Mouse (Mus musculus) heart, postnatal 36 days (tissue): ENCODE results near the gene Lmbr1l. TPM values are rescaled to one million over a fixed set of nuclear protein-coding genes. Genes with fewer than 3 reads are reported as not detected.
A peak's percentile ranks its signal among the peaks of the same experiment; 100 is the strongest.

ENCODE experiments used
- DNase-seq, 2 experiments: peaks; one replicate each; pipeline ENCODE4 v3.0.0; 2021 to 2022
- intact Hi-C: fragments of 180-260 bp; cut with DNase I; formaldehyde crosslinking; loops from one replicate; pipeline ENCODE4 v1.15.1; 2025
- total RNA-seq, 2 experiments: library from RNA; stranded (reverse); gene quantifications; 2 replicates each; pipeline ENCODE4 v1.2.3; 2021

The Lmbr1l gene
- total RNA-seq, 2 experiments from 2014 or later, result 15.0 TPM

DNA sequence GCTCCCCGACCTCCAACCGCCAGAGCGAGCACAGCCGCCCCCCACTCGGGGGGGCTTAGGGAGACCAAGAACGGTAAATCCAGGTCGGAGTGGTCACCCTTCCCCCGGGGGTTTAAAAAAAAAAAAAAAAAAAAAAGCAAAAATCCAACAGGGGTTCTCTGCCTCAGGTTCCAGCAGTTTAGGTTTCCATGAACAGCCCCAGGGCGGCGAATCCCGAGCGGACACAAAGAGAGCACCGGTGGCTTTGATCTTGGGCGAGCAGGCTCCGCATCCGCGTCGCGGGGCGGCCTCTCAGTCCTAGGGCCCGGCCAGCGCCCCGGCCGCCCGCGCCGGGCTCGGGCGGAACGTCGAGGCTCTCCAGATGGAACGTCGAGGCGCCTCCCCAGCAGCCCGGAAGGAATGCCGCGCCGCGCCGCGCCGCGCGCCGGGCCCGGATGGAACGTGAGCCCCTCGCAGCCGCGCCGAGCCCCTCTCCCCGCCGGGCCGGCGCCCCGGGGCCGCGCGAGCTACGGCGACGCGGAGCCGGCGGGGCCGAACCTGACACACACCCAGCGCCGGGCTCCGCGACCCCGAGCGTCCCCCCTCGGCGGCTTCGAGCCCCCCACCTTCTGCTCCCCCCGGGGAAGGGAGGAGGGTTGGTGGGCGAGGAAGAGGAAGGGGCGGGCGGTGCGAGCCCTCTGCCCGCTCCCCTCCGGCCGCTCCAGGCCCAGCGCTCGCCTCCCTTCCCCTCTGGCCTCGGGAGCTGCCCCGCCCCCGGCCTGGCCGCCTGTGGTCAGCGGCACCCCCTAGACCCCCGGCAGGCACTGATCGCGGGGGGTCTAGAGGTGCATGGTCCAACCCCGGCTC is 46.7 kb downstream of the Lmbr1l start, which contains the start of gene Kmt2d:
TSS of gene Kmt2d (minus strand) at position 135 of the 846 bp plus-strand sequence.
- DNase-seq, result peak in 1 of 2 experiments; percentile 52
- intact Hi-C loops, result no loop called here

DNA sequence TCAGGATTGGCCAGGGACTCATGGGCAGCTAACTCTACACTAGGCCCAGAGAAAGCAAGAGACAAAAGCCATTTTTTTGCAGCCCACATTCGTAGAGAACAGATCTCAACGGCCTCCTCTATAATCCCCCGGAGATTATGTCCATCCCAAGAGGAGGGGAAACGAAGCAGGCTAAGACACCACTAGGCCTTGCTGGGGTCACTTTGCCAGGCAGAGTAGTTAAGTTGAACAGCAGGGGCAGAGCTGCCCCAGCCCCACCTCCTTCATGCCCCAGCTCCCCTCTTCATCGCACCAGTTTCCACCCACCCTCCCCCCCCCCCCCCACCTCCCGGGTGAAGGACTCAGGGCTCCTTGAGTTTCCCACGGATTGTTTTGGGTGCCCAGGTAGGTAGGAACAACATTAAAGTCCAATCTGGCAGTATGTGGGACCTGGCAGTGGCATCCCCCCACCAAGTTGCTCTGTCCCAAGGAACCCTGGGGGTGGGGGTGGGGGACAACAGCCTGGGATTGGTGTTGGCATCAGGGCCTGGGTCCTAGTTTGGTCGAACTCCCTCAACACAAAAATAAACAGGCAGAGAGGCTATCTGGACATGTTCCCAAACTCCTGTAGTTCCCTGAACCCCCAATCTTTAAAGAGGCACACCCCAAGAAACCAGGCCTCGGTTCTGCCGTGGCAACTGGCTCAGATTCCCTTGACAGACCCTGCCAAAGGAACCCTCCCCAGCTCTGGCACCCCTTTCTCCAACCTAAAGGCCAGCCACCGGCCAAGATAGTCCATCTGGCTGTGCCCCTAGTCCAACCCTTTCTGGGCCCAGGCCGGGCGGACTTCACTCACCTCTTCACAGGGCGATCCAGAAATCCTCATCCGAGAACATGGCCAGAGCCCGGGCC is 47.6 kb downstream of the Lmbr1l start:
- peak; percentile 42 to 47 for DNase-seq
- intact Hi-C loops, result loop anchor here (1.0 kb wide), 1 partner anchor 38 kb away; no protein-coding TSS in a partner anchor

DNA sequence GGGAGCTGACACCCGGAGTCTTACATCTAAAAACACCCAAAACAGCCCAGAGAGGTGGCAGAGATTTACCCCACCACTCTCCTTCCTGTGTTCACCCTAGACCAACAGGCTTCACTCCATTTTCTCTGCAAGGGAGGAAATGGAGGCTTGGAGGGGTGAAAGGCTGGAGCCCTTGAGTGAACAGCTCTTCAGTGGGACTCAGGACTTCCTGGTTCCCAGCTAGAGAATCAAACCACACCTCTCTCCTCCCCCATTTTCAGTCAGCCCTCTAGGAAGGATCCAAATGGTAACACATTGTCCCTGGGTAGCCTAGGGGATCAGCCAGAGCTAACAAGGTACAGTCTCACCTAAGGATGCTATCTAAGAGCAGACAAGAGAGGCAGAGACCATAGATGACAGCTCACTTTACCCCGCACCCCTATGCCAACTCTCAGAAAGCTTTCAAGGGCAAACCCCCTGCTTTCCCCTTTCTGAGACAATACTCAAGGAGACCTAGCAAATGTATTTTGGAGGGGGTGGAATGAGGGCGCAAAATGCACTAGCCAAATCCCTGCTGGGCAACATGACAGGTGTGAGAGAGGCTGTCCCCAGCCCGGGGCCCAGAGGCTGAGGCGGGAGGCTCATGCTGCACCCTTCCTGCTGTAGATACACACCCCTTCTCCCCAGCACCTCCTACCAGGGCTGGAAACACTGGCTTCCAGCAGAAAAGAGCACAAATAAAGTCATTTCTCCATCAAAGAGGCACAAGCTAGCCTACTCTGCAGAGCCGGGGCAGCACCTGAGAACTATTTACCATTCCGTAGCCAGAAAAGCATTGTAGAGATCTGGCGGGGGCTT is 48.5 kb downstream of the Lmbr1l start:
- intact Hi-C loops, result loop anchor here (1.0 kb wide), 1 partner anchor 37 kb away; no protein-coding TSS in a partner anchor
- DNase-seq, result no peak

- intact Hi-C loops, result no loop called here
- DNase-seq, result no peak
Observed at GRCm38 (mm10) chr15:98868346-98869063, 49.5 kb downstream of the Lmbr1l start.

DNA sequence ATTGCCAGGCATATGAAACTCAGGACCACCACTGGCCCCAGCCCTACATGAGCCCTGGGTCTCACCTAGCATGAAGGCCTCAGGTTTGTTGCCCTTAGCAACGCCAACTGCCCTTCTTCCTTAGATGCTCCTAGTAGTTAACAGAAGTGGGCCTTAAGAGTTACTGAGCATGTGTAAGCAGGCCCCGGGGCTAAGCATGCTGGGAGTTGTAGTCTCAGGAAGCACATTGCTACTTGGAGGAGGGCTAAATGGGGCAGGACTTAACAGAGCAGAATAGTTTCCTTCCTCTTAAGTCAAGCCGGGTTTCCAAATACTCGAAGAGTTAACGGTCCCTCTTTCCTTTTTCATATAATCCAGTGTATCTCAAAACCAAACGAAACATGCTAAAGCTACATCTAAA is 50.7 kb downstream of the Lmbr1l start:
- DNase-seq, result peak; percentile 50 to 58
- intact Hi-C loops, result no loop called here

- intact Hi-C loops, result no loop called here
- no peak for DNase-seq
Observed at GRCm38 (mm10) chr15:98866501-98866900, 51.5 kb downstream of the Lmbr1l start.

DNA sequence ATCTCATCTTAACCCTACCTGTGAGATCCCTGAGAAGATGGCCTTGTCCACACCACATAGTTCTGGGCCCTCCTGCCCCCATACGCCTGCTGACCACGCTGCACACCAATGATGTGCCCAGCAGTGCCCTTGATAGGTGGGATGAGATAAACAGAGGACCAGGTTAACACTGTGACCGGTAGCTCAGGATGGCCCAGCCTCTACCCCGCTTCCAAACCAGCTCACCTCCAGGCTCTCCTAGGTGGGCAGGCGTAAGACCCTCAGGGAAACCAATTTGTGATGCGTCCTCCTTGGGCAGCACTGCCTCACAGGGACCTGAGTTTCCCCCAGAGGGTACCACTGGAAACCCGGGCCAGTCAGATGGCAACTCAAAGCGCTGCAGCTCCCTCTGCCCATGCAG is 52.3 kb downstream of the Lmbr1l start:
- intact Hi-C loops, result no loop called here
- DNase-seq, result no peak

DNA sequence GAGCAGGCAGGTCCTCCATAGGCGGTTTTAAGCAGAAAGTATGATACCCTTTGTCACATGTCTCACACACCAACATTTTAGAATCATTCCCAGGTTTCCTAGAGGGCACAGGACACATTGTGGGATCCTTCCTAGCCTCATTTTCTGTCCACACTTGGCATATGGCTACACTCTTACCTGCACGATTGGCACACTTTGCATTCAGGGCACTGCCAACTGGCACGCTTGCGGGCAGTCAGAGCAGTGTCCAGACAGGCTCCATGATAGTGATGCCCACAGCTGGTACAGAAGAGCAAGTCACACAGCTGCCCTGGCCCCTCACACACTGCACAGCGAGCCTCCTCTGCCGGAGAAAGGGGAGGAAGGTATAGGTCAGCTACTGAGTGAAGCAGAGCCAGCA is 53.1 kb downstream of the Lmbr1l start:
- DNase-seq, result no peak
- intact Hi-C loops, result no loop called here

DNA sequence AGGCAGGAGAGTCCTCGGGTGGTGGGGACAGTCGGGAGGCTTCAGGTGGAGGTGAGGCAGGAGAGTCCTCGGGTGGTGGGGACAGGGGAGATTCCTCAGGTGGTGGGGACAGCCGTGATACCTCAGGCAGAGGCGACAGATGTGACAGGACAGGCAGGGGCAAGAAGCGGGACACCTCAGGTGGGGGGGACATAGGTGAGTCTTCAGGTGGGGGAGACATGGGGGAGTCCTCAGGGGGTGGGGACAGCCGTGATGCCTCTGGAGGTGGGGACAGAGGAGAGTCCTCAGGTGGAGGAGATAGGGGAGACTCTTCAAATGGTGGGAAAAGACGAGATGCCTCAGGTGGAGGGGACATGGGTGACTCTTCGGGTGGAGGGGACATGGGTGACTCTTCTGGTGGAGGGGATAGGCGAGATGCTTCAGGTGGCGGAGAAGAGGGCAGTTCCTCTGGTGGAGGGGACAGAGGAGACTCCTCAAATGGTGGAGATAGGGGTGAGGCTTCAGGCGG is 54.5 kb downstream of the Lmbr1l start:
- intact Hi-C loops, result no loop called here
- DNase-seq, result no peak

- intact Hi-C loops, result no loop called here
- no peak for DNase-seq
Observed at GRCm38 (mm10) chr15:98861701-98862410, 56.2 kb downstream of the Lmbr1l start.

DNA sequence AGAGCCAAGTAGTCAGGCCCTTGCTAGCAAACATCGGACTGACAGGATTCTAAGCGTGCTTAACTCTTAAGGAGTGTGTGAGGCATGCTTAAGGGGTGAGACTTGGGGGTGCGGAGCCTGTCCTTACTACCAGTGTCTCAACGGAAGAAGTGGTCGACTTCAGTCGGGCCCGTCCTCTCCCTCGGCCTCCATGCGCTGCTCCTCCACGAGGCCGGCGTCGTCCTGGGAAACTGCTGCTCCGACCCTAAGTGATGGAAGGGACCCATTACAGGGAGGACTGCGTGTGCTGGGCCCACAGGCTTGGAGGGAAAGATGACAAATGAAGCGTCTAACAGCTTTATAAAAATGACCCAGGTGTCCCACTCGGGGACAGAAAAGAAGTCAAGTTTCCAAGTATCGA is 57.1 kb downstream of the Lmbr1l start:
- DNase-seq, result no peak
- intact Hi-C loops, result no loop called here

- intact Hi-C loops, result no loop called here
- no peak for DNase-seq
Observed at GRCm38 (mm10) chr15:98859319-98860043, 58.5 kb downstream of the Lmbr1l start.

- intact Hi-C loops, result no loop called here
- no peak for DNase-seq
Observed at GRCm38 (mm10) chr15:98854214-98854613, 63.8 kb downstream of the Lmbr1l start.

Other genes starting within 250 kb of the Lmbr1l start
- gene Rnd1, start 240.8 kb downstream of the Lmbr1l start, total RNA-seq, result 1 to 10 TPM; 1.1 to 1.4 TPM
- gene Ccdc65, start 210.0 kb downstream of the Lmbr1l start, total RNA-seq, result under 1 TPM; 0.33 to 0.42 TPM
- gene Fkbp11, start 190.0 kb downstream of the Lmbr1l start, total RNA-seq, result 1 to 10 TPM; 6.2 to 6.7 TPM
- gene Arf3, start 155.0 kb downstream of the Lmbr1l start, total RNA-seq, result 10 to 100 TPM; 20.8 to 20.9 TPM
- under 1 TPM; 0.27 to 0.33 TPM for gene Wnt10b, start 140.1 kb downstream of the Lmbr1l start, total RNA-seq
- gene Wnt1, start 128.4 kb downstream of the Lmbr1l start, total RNA-seq, result not detected
- gene Ddn, start 108.7 kb downstream of the Lmbr1l start, total RNA-seq, result under 1 TPM; 0.22 to 0.35 TPM
- gene Prkag1, start 86.7 kb downstream of the Lmbr1l start, total RNA-seq, result 100 to 1,000 TPM in 1 of 2 experiments, 10 to 100 TPM in 1; 99.8 to 112 TPM
- gene Kmt2d, start 47.0 kb downstream of the Lmbr1l start, total RNA-seq, result 10 to 100 TPM; 56.9 to 60.3 TPM
- gene Rhebl1, start 23.7 kb downstream of the Lmbr1l start, total RNA-seq, result 1 to 10 TPM; 3.0 to 4.3 TPM
- gene Dhh, start 19.7 kb downstream of the Lmbr1l start, total RNA-seq, result 1 to 10 TPM; 1.7 to 1.9 TPM
- 100 to 1,000 TPM; 130 to 145 TPM for gene Tuba1b, start 16.3 kb upstream of the Lmbr1l start, total RNA-seq
- gene Gm49450, start 35.3 kb upstream of the Lmbr1l start, total RNA-seq, result not detected
- 10 to 100 TPM; 73.0 to 74.5 TPM for gene Tuba1a, start 35.5 kb upstream of the Lmbr1l start, total RNA-seq
- 10 to 100 TPM; 29.7 to 33.9 TPM for gene Tuba1c, start 111.7 kb upstream of the Lmbr1l start, total RNA-seq
- gene Prph, start 136.9 kb upstream of the Lmbr1l start, total RNA-seq, result under 1 TPM; 0.14 to 0.94 TPM
- gene Troap, start 156.3 kb upstream of the Lmbr1l start, total RNA-seq, result under 1 TPM; 0.33 to 0.49 TPM
- gene C1ql4, start 169.6 kb upstream of the Lmbr1l start, total RNA-seq, result not detected
- gene Dnajc22, start 174.9 kb upstream of the Lmbr1l start, total RNA-seq, result under 1 TPM; 0.22 to 0.36 TPM
- 1 to 10 TPM; 6.6 to 7.9 TPM for gene Spats2, start 207.7 kb upstream of the Lmbr1l start, total RNA-seq